Mouse (Mus musculus): ENCODE measurements around the gene Zdhhc6.

Gene Zdhhc6

GRCm38 (mm10) chr19:55300525-55300924 lies 15.3 kb downstream of the Zdhhc6 start:
- no peak for DNase-seq

- DNase-seq = no peak
These were observed 16.5 kb downstream of the Zdhhc6 start for GRCm38 (mm10) chr19:55299378-55299777.

GRCm38 (mm10) chr19:55297961-55298360 lies 17.9 kb downstream of the Zdhhc6 start:
- no peak for DNase-seq

- DNase-seq = no peak
These were observed 18.3 kb downstream of the Zdhhc6 start for GRCm38 (mm10) chr19:55297489-55297888.

- DNase-seq = no peak
These were observed 19.5 kb downstream of the Zdhhc6 start for GRCm38 (mm10) chr19:55296301-55296700.

- no peak for DNase-seq
These were observed 20.3 kb downstream of the Zdhhc6 start for GRCm38 (mm10) chr19:55295556-55295955.

- DNase-seq = no peak
These were observed 20.8 kb downstream of the Zdhhc6 start for GRCm38 (mm10) chr19:55295075-55295474.

GRCm38 (mm10) chr19:55293175-55293574 lies 22.7 kb downstream of the Zdhhc6 start:
- no peak for DNase-seq

- DNase-seq = no peak
These were observed 23.5 kb downstream of the Zdhhc6 start for GRCm38 (mm10) chr19:55292210-55292850.

GRCm38 (mm10) chr19:55290621-55291270 lies 25.1 kb downstream of the Zdhhc6 start:
- DNase-seq = no peak

GRCm38 (mm10) chr19:55288974-55289373 lies 26.9 kb downstream of the Zdhhc6 start:
- DNase-seq = no peak

- DNase-seq = no peak
These were observed 29.8 kb downstream of the Zdhhc6 start for GRCm38 (mm10) chr19:55286034-55286433.

GRCm38 (mm10) chr19:55284093-55284492 lies 31.7 kb downstream of the Zdhhc6 start:
- no peak for DNase-seq

GRCm38 (mm10) chr19:55276770-55277169 lies 39.1 kb downstream of the Zdhhc6 start:
- DNase-seq = no peak

GRCm38 (mm10) chr19:55276100-55276499 lies 39.7 kb downstream of the Zdhhc6 start:
- DNase-seq = no peak

- DNase-seq = no peak
These were observed 42.5 kb downstream of the Zdhhc6 start for GRCm38 (mm10) chr19:55273340-55273739.

- no peak for DNase-seq
These were observed 44.4 kb downstream of the Zdhhc6 start for GRCm38 (mm10) chr19:55271448-55271847.

GRCm38 (mm10) chr19:55269051-55269450 lies 46.8 kb downstream of the Zdhhc6 start:
- DNase-seq = peak; percentile 41

GRCm38 (mm10) chr19:55268150-55268549 lies 47.7 kb downstream of the Zdhhc6 start:
- no peak for DNase-seq

GRCm38 (mm10) chr19:55266786-55267185 lies 49.0 kb downstream of the Zdhhc6 start:
- peak; percentile 62 for DNase-seq

GRCm38 (mm10) chr19:55265269-55265668 lies 50.6 kb downstream of the Zdhhc6 start:
- no peak for DNase-seq

GRCm38 (mm10) chr19:55260389-55261184 lies 55.2 kb downstream of the Zdhhc6 start:
- DNase-seq = no peak

- no peak for DNase-seq
These were observed 57.3 kb downstream of the Zdhhc6 start for GRCm38 (mm10) chr19:55258514-55258913.

Data from kidney, postnatal 10 days (tissue).